Mouse (Mus musculus): ENCODE data around the gene Uqcc2.

Uqcc2 gene

GRCm38 (mm10) chr17:27133551-27134141, at the start of gene Uqcc2:
Gene Uqcc2, minus strand, starts transcription at chr17:27133916.
- peak; percentile 96 to 98 for DNase-seq (ENCODE audit: low spot score in 2 of 2)

- DNase-seq (ENCODE audit: low spot score in 2 of 2): no peak
Observed at GRCm38 (mm10) chr17:27182401-27182800, 48.7 kb upstream of the Uqcc2 start.

GRCm38 (mm10) chr17:27181666-27182065, 48.0 kb upstream of the Uqcc2 start:
- no peak for DNase-seq (ENCODE audit: low spot score in 2 of 2)

GRCm38 (mm10) chr17:27179681-27180280, 46.1 kb upstream of the Uqcc2 start:
- DNase-seq (ENCODE audit: low spot score in 2 of 2): no peak

GRCm38 (mm10) chr17:27178427-27179177, 44.9 kb upstream of the Uqcc2 start:
- no peak for DNase-seq (ENCODE audit: low spot score in 2 of 2)

- no peak for DNase-seq (ENCODE audit: low spot score in 2 of 2)
Observed at GRCm38 (mm10) chr17:27178019-27178418, 44.3 kb upstream of the Uqcc2 start.

GRCm38 (mm10) chr17:27176754-27177153, 43.0 kb upstream of the Uqcc2 start:
- no peak for DNase-seq (ENCODE audit: low spot score in 2 of 2)

GRCm38 (mm10) chr17:27176287-27176686, 42.6 kb upstream of the Uqcc2 start:
- DNase-seq (ENCODE audit: low spot score in 2 of 2): no peak

GRCm38 (mm10) chr17:27175196-27175874, 41.6 kb upstream of the Uqcc2 start:
- no peak for DNase-seq (ENCODE audit: low spot score in 2 of 2)

GRCm38 (mm10) chr17:27173715-27174114, 40.0 kb upstream of the Uqcc2 start:
- DNase-seq (ENCODE audit: low spot score in 2 of 2): no peak

- DNase-seq (ENCODE audit: low spot score in 2 of 2): no peak
Observed at GRCm38 (mm10) chr17:27172459-27172858, 38.7 kb upstream of the Uqcc2 start.

GRCm38 (mm10) chr17:27171121-27171520, 37.4 kb upstream of the Uqcc2 start:
- DNase-seq (ENCODE audit: low spot score in 2 of 2): no peak

GRCm38 (mm10) chr17:27169952-27170695, 36.4 kb upstream of the Uqcc2 start:
- DNase-seq (ENCODE audit: low spot score in 2 of 2): no peak

- DNase-seq (ENCODE audit: low spot score in 2 of 2): no peak
Observed at GRCm38 (mm10) chr17:27168569-27168968, 34.9 kb upstream of the Uqcc2 start.

GRCm38 (mm10) chr17:27167545-27167944, 33.8 kb upstream of the Uqcc2 start, which contains the start of gene Ip6k3:
Gene Ip6k3, minus strand, starts transcription at chr17:27167795.
- DNase-seq (ENCODE audit: low spot score in 2 of 2): no peak

- DNase-seq (ENCODE audit: low spot score in 2 of 2): no peak
Observed at GRCm38 (mm10) chr17:27166901-27167300, 33.2 kb upstream of the Uqcc2 start.

GRCm38 (mm10) chr17:27165054-27165773, 31.5 kb upstream of the Uqcc2 start:
- DNase-seq (ENCODE audit: low spot score in 2 of 2): no peak

GRCm38 (mm10) chr17:27160905-27161304, 27.2 kb upstream of the Uqcc2 start:
- DNase-seq (ENCODE audit: low spot score in 2 of 2): no peak

GRCm38 (mm10) chr17:27159169-27159568, 25.5 kb upstream of the Uqcc2 start:
- no peak for DNase-seq (ENCODE audit: low spot score in 2 of 2)

GRCm38 (mm10) chr17:27158439-27158838, 24.7 kb upstream of the Uqcc2 start:
- no peak for DNase-seq (ENCODE audit: low spot score in 2 of 2)

- DNase-seq (ENCODE audit: low spot score in 2 of 2): no peak
Observed at GRCm38 (mm10) chr17:27155752-27156151, 22.0 kb upstream of the Uqcc2 start.

All from spleen, postnatal 10 days (tissue).